Mouse (Mus musculus) intestine, embryonic 14.5 days (tissue): Measurements from ENCODE around the gene Rom1. TPM values are rescaled to one million over a fixed set of nuclear protein-coding genes. Genes with fewer than 3 reads are reported as not detected.

Source experiments
- ATAC-seq: fragments of 200-750 bp; cut with Nextera tagmentation; replicated peaks from 2 replicates; pipeline ENCODE4 v1.8.0; 2017; ENCODE audit warnings: low read depth, moderate number of reproducible peaks, moderate TSS enrichment, moderate library complexity; ENCODE audit not compliant: low FRiP score, low TSS enrichment
- DNase-seq: peaks from one replicate; pipeline ENCODE4 v3.0.0-alpha.2; 2018; ENCODE audit warnings: low spot score
- H3K27ac ChIP-seq: fragments of 300-500 bp; sonication (generic); 2 replicates; pipeline ENCODE4 v1.5.1; 2014; ENCODE audit warnings: low read depth, mild to moderate bottlenecking, control low read depth
- H3K27me3 ChIP-seq: fragments of 300-500 bp; sonication (generic); replicated peaks from 2 replicates; pipeline ENCODE4 v1.6.1; 2014; ENCODE audit warnings: low read length, control low read depth; ENCODE audit not compliant: control insufficient read depth, insufficient read depth
- H3K36me3 ChIP-seq: fragments of 300-500 bp; sonication (generic); 2 replicates; pipeline ENCODE4 v1.6.1; 2014; ENCODE audit warnings: low read length, control low read depth; ENCODE audit not compliant: control insufficient read depth, insufficient read depth
- H3K4me1 ChIP-seq: fragments of 300-500 bp; sonication (generic); replicated peaks from 2 replicates; pipeline ENCODE4 v1.6.1; 2014; ENCODE audit warnings: low read length, control low read depth, mixed read lengths; ENCODE audit not compliant: control insufficient read depth, insufficient read depth
- H3K4me2 ChIP-seq: fragments of 300-500 bp; sonication (generic); 2 replicates; pipeline ENCODE4 v1.6.1; 2014; ENCODE audit warnings: low read length
- H3K4me3 ChIP-seq: fragments of 300-500 bp; sonication (generic); 2 replicates; pipeline ENCODE4 v1.5.1; 2014; ENCODE audit warnings: low read depth, low read length, control low read depth, mixed read lengths
- H3K9ac ChIP-seq: fragments of 300-500 bp; sonication (generic); 2 replicates; pipeline ENCODE4 v1.6.1; 2014; ENCODE audit warnings: mild to moderate bottlenecking, low read length
- H3K9me3 ChIP-seq: fragments of 300-500 bp; sonication (generic); 2 replicates; pipeline ENCODE4 v1.6.1; 2016; ENCODE audit warnings: low read length, control low read depth; ENCODE audit not compliant: control insufficient read depth
- WGBS: fragments of 180-500 bp; shearing (Covaris S2); extraction: QIAGEN DNeasy Blood & Tissue Kit; methylation state at CpG from one replicate; pipeline ENCODE4 v1.1.7; 2014; 5-methylcytosine and 5-hydroxymethylcytosine counted together
- polyA plus RNA-seq: library from polyadenylated mRNA; unstranded; fragments of >200 nt; fragmentation: Nextera tagmentation; extraction: Ambion mirVana; gene quantifications from 2 replicates; pipeline ENCODE4 v1.2.1, GENCODE M21; 2014

Rom1 gene
- polyA plus RNA-seq, 1 experiment from 2014 or later, result 1.1 TPM

DNA sequence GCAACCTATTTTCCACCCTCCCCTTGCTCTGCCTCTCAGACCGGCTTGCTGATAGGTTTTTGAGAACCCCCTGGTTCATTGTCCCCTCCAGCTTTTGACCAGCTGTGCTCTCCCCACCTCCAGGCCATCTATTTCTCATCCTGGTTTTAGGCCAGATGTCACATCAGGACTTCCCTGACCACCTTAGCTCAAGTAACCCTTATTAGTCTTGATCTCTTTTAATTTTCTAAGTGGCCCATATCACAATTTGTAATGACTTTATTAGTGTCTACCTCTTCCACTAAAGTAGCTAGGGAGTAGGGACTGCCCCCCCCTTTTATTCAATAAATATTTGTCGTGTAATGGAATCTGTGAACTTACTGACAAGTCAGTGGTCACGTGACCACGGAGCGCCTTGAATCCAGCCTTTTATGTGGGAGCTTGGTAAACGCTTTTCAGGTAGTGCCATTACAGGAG is 8.3 kb downstream of the Rom1 start:
- Histone ChIP-seq H3K27me3 (no peaks in the 10 kb centered on the region), H3K9me3 (no peaks in the 10 kb centered on the region), H3K4me3 (peak overlapping the region; percentile 87), H3K4me1 (peaks cover 11% of the 10 kb centered on the region), H3K9ac (peak overlapping the region; percentile 78), H3K4me2 (peak overlapping the region; percentile 65), H3K27ac (peak overlapping the region; percentile 86), H3K36me3 (peaks cover 33% of the 10 kb centered on the region)
- no peak for DNase-seq
- 1% methylated on average over 6 of the region's 6 CpGs for WGBS
- no peak; the same call in 1 of the 2 replicates for ATAC-seq

- H3K4me2 ChIP-seq, result peak within 1 kb of the TSS; percentile 65
- H3K27ac ChIP-seq, result peak within 1 kb of the TSS; percentile 86
- H3K4me3 ChIP-seq, result peak within 1 kb of the TSS; percentile 87
- ATAC-seq (peak; percentile 98), DNase-seq (peak; percentile 95)
- H3K27me3 ChIP-seq, result no peaks in the 10 kb centered on the region
- H3K36me3 ChIP-seq, result peaks cover 33% of the 10 kb centered on the region
- WGBS, result 2% methylated on average over 40 of the region's 50 CpGs
- no peaks in the 10 kb centered on the region for H3K9me3 ChIP-seq
- peak within 1 kb of the TSS; percentile 78 for H3K9ac ChIP-seq
- peaks cover 11% of the 10 kb centered on the region for H3K4me1 ChIP-seq
Measured at GRCm38 (mm10) chr19:8920073-8920736, 9.0 kb downstream of the Rom1 start, which contains the start of gene B3gat3. Gene B3gat3 (plus strand): TSS chr19:8920374.

GRCm38 (mm10) chr19:8919684-8920072 is 9.5 kb downstream of the Rom1 start:
- peak overlapping the region; percentile 87 for H3K4me3 ChIP-seq
- H3K9me3 ChIP-seq, result no peaks in the 10 kb centered on the region
- peak overlapping the region; percentile 65 for H3K4me2 ChIP-seq
- peak overlapping the region; percentile 86 for H3K27ac ChIP-seq
- H3K36me3 ChIP-seq, result peaks cover 38% of the 10 kb centered on the region
- ATAC-seq (no peak), DNase-seq (no peak)
- no peaks in the 10 kb centered on the region for H3K27me3 ChIP-seq
- peaks cover 11% of the 10 kb centered on the region for H3K4me1 ChIP-seq
- 70% methylated on average over 6 of the region's 6 CpGs for WGBS
- H3K9ac ChIP-seq, result peak overlapping the region; percentile 78

DNA sequence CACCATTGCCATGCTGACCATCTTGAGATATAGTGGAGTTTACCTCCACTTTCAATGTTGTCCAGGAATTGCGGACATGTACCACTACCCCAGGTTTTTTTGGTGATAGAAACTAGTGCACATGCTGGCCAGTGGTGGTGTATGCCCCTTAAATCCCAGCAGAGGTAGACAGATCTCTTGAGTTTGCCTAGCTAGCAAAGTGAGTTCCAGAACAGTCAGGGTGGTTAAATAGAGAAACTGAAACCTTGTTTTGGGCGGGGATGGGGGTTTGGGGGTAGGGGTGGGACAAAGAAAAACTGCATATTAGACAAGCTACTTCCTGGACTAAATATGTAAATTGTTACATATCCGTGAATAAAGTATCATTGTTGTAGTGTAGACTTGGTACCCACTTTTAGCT is 10.2 kb downstream of the Rom1 start:
- no peak for ATAC-seq
- no peaks in the 10 kb centered on the region for H3K9me3 ChIP-seq
- 90% methylated on average over 3 of the region's 3 CpGs for WGBS

GRCm38 (mm10) chr19:8914212-8914611 is 14.9 kb downstream of the Rom1 start:
- Histone ChIP-seq H3K9ac (no peak overlapping the region), H3K27ac (no peak overlapping the region), H3K9me3 (no peaks in the 10 kb centered on the region), H3K4me3 (no peak overlapping the region), H3K27me3 (no peaks in the 10 kb centered on the region), H3K4me1 (no peaks in the 10 kb centered on the region), H3K36me3 (peaks cover 81% of the 10 kb centered on the region), H3K4me2 (no peak overlapping the region)
- 95% methylated on average over 3 of the region's 3 CpGs for WGBS
- ATAC-seq (no peak), DNase-seq (no peak)

More for the DNA sequence above, 10.2 kb downstream of the Rom1 start:
- H3K4me2 ChIP-seq, result no peak overlapping the region
- DNase-seq, result no peak
- H3K9ac ChIP-seq, result no peak overlapping the region
- peaks cover 11% of the 10 kb centered on the region for H3K4me1 ChIP-seq
- peaks cover 44% of the 10 kb centered on the region for H3K36me3 ChIP-seq
- no peak overlapping the region for H3K4me3 ChIP-seq
- no peaks in the 10 kb centered on the region for H3K27me3 ChIP-seq
- H3K27ac ChIP-seq, result no peak overlapping the region

DNA sequence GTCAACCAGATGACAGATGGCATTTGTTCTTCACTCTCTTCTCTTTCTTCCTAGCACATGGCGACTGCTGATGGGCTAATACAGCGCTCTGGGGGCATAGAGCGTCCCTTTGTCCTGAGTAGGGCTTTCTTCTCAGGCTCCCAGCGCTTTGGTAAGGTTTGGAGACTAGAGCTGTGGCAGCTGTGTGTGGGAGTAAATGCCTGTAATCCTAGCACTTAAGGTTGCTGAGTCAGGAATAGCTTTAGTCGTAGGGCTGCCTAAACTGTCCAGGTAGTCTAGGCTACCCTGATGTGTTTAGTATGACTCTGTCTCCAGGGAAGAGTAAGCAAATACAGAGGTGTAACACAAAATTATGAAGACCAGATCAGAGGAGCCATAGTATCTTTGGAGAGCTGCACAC is 17.3 kb downstream of the Rom1 start:
- no peaks in the 10 kb centered on the region for H3K27me3 ChIP-seq
- no peak overlapping the region for H3K9ac ChIP-seq
- no peak overlapping the region for H3K4me2 ChIP-seq
- DNase-seq, result no peak
- no peak overlapping the region for H3K27ac ChIP-seq
- ATAC-seq, result no peak
- H3K4me1 ChIP-seq, result no peaks in the 10 kb centered on the region
- WGBS, result 93% methylated on average over 5 of the region's 5 CpGs
- peaks cover 100% of the 10 kb centered on the region for H3K36me3 ChIP-seq
- H3K9me3 ChIP-seq, result no peaks in the 10 kb centered on the region
- no peak overlapping the region for H3K4me3 ChIP-seq

- Histone ChIP-seq H3K27ac (no peak overlapping the region), H3K4me1 (no peaks in the 10 kb centered on the region), H3K36me3 (peaks cover 97% of the 10 kb centered on the region), H3K9me3 (no peaks in the 10 kb centered on the region), H3K4me2 (no peak overlapping the region), H3K9ac (no peak overlapping the region), H3K4me3 (no peak overlapping the region), H3K27me3 (no peaks in the 10 kb centered on the region)
- DNase-seq (no peak), ATAC-seq (no peak)
- 90% methylated on average over 6 of the region's 6 CpGs for WGBS
Measured at GRCm38 (mm10) chr19:8908531-8908930, 20.6 kb downstream of the Rom1 start.

DNA sequence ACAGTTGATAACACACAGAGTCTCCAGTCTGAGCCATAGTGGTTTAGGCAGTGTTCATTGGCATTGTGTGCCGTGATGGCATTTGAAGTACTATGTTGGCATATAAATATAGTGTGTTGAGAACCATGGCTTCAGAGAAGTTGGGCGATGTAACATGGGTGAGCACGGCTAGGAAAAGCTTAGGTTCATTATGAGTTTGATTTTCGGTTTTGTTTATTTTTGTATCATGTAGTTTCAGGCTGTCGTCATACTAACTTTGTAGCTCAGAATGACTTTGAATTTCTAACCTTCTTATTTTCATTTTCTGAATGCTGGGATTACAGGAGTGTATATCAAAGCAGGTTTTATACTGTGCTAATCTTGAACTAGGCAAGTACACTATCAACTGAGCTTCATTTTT is 25.7 kb downstream of the Rom1 start:
- Histone ChIP-seq H3K4me2 (no peak overlapping the region), H3K9me3 (no peaks in the 10 kb centered on the region), H3K27ac (no peak overlapping the region), H3K27me3 (no peaks in the 10 kb centered on the region), H3K36me3 (peaks cover 63% of the 10 kb centered on the region), H3K4me1 (peaks cover 12% of the 10 kb centered on the region), H3K9ac (no peak overlapping the region), H3K4me3 (no peak overlapping the region)
- DNase-seq (no peak), ATAC-seq (no peak)
- WGBS, result 95% methylated on average over 5 of the region's 5 CpGs

GRCm38 (mm10) chr19:8899079-8899478 is 30.1 kb downstream of the Rom1 start:
- DNase-seq, result no peak
- 39% methylated on average over 3 of the region's 3 CpGs for WGBS

More at GRCm38 (mm10) chr19:8899079-8899478, 30.1 kb downstream of the Rom1 start:
- Histone ChIP-seq H3K4me3 (peak overlapping the region; percentile 96), H3K4me1 (peaks cover 21% of the 10 kb centered on the region), H3K27ac (0 out of 2 replicates have a peak overlapping the region, but pooled peaks have one; percentile 0), H3K4me2 (peak overlapping the region; percentile 85), H3K9me3 (no peaks in the 10 kb centered on the region), H3K27me3 (no peaks in the 10 kb centered on the region), H3K9ac (peak overlapping the region; percentile 97), H3K36me3 (peaks cover 47% of the 10 kb centered on the region)
- no peak for ATAC-seq
